Mouse (Mus musculus) megakaryocyte, adult 5-6 weeks (primary cell): Measurements from ENCODE around the gene Timm17b. TPM values are rescaled to one million over a fixed set of nuclear protein-coding genes. Genes with fewer than 3 reads are reported as not detected.
A peak's percentile ranks its signal among the peaks of the same experiment; 100 is the strongest.

Experiments
- ATAC-seq: 2 replicates; pipeline ENCODE4 v1.8.0; 2016; ENCODE audit warnings: mild to moderate bottlenecking, inconsistent platforms; ENCODE audit not compliant: poor library complexity, severe bottlenecking
- total RNA-seq, 2 experiments: library from RNA; stranded (forward) in 1 of 2; stranded (reverse) in 1 of 2; fragments of 153-499, 151-499 nt in 1 of 2; fragments of 221-1000, 200-1000 nt in 1 of 2; gene quantifications; 2 replicates each; pipeline versions ENCODE4 v1.2.3 to v1.2.4; 2015 to 2017

Gene Timm17b
- total RNA-seq, 2 experiments from 2014 or later: 35.8 to 75.8 TPM

DNA sequence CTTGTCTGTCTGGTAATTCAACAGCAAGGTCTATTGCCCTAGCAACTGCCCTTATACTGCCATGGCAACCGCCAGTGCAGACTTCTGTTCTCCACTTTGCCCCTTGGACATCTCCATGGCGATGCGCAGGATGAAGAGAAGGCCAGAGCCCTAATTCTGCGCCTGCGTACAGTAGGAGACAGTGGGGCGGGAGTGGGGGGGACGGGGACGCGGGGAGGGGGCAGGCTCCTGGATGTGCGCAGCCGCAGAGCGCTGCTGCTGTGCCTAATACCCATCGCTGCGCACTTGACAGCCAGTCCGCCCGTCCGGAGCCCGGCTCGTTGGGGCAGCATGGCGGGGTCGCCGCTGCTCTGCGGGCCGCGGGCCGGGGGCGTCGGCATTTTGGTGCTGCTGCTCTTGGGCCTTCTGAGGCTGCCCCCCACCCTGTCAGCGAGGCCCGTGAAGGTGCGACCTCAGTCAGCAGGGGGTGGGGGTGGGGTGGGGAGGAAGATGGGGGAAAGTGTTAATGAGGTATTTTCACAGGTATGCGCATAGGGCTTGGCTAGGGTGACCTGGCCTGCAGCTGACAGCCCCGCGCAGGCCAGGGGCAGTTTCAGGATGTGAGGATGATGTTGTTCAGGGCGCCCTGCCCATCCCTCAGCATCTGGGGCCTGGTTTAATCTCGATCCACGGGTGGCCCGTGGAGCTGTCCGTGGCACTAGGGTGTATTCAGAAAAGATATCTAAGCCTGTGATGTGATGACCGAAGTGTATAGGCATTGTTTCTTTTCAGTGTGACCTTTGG lies 20.6 kb downstream of the Timm17b start, which contains the start of gene Pcsk1n:
Pcsk1n (plus strand) TSS at position 222 of the 783 bp plus-strand sequence.
- no peak for ATAC-seq

DNA sequence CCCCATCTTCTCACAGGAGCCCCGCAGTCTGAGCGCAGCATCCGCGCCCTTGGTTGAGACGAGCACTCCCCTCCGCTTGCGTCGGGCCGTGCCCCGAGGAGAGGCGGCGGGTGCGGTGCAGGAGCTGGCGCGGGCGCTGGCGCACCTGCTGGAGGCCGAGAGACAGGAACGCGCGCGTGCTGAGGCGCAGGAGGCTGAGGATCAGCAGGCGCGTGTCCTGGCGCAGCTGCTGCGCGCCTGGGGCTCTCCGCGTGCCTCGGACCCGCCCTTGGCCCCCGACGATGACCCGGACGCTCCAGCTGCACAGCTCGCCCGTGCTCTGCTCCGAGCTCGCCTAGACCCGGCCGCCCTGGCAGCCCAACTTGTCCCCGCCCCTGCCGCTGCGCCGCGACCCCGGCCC lies 22.9 kb downstream of the Timm17b start:
- no peak for ATAC-seq

DNA sequence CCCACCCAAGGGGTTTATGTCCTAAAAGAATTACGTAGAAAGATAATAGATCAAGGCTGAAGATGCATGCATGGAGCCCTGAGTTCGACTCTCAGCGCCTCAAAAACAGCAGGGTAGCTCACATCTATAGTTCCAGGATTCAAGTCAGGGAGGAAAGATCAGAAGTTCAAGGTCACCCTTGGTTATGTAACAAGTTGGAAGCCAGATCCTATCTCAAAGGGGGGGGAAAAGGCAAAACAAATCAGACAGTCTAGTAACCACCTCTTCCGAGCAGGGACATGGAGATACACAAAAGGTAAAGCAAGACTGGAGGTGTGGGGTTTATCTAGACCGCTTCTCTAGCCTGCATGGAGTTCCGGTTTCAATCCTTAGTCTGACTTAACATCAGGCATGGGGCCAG lies 27.1 kb downstream of the Timm17b start:
- ATAC-seq: no peak

DNA sequence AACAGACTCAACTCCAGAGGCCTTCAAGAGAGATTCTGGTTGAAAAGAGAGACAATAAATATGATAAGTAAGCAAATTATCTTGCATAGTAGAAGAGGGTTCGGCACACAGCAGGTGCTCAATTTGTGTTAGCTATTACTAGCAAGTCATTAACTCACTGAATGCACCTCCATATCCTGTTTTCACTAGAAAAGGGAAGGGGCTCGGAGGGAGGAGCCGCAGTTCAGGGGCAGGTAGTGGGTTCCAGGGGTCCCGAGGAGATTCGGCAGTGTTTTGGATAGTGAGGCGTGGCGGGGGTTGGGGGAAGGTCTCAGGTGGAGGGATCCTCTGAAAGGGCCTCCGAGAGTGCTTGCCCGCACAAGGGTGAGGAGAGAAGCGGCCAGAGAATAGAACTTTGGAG lies 28.0 kb downstream of the Timm17b start:
- no peak for ATAC-seq

GRCm38 (mm10) chrX:7928270-7928790 lies 29.2 kb downstream of the Timm17b start, which contains the start of gene Eras:
Gene Eras, minus strand, starts transcription at chrX:7928607.
- no peak for ATAC-seq

DNA sequence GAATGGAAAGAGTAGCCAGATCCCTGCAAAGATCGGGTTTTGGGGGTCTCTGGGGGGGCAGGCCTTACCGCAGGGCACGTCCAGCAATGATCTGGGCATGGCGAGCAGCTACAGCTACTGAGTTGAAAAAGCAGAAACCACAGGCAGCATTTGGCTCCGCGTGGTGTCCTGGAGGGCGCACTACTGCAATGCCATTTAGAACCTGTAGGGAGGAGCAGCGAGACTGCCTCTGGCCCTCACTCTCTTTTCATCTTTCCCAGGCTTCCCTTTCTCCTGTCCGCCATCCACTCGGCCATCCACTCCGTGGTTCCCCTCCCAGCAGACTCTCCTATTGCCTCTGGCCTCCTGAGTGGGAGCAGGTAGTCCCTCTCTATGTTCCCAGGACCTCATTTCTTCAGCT lies 37.7 kb downstream of the Timm17b start:
- ATAC-seq: no peak

- no peak for ATAC-seq
Measured at GRCm38 (mm10) chrX:7937667-7938066, 38.5 kb downstream of the Timm17b start.

DNA sequence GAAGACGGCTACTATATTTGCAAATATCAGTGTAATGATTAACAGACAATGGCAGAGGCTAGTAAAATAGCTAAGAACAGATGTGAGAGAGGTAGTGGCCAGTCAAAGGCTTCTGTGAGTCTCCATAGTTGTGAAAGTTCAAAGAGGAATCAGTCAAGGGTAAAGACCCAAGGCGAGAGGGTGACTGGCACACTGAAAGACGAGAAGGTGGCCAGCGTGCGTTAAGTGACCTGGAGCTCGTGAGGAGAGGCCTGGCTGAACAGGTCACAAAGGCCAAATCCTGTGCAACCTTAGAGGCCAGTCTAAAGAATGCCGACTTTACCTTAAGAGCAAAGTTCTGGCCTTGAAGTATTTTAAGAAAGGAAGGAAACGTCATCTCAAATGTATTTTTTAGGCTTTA lies 46.5 kb downstream of the Timm17b start:
- ATAC-seq: no peak

DNA sequence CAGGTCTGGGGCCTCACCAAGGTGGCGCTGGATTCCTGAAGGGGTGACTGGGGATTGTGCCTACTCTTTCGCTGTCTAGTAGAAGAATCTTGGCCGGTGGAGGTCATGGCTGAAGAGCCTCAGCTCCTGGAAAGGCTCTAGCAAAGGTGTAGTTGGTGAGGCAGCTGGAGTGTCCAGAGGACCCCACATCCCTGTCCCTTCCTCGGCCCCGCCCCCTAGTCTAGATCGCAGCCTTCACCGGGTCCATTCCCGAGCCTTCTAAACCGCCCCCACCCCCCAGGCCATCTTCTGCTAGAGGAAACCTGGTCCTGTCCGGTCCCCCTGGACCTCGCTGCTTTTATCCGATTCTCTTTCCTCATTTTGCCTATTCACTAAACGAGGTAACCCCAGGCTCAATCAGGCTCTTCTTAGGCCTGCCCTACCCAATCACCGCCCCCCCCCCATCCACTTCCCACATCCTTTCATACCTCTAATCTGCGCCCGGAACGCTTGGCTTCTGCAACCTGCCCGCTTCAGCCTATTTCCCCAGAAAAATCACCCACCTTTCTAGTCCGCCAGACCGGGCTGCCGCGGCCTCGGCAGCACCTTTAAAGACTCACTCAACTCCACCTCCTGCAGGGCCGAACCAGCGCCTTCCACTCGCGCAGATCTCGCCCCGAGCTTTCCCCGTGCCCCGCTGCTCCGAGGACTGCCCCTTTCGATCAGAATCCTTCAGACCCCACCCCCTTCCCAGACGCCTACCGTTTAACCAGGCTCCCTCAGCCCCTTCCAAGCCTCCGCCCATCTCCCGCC lies 48.1 kb downstream of the Timm17b start, which contains the start of gene Hdac6:
Hdac6 (minus strand) TSS at position 782 of the 792 bp plus-strand sequence.
- no peak for ATAC-seq

DNA sequence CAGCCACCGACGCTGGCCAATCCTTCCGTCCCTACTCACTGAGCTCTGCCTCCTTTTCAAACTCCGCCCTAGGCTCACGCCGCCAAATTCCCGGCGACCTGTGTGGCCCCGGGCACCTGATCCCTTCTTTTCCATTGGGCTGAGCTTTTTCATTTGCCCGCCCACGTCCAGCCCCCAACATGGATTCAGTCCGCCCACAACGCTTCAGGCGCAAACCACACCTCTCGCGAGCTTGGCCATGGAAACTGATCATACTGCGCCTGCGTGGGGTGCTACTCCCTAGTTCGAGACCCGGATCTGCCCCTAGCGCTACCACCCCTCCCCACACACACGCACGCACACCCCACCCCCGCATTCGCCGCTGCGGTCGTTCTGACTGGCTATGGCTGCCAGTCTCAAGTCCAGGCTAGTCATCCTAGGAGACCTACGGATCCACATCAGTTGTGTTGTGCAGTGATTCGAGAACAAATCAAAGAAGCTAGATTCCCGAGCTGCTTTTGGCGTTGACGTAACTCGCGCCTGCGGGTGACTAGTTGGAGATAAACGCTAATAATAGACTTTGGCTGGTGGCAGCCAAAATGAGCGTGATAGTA lies 48.8 kb downstream of the Timm17b start:
- peak; percentile 99 for ATAC-seq

DNA sequence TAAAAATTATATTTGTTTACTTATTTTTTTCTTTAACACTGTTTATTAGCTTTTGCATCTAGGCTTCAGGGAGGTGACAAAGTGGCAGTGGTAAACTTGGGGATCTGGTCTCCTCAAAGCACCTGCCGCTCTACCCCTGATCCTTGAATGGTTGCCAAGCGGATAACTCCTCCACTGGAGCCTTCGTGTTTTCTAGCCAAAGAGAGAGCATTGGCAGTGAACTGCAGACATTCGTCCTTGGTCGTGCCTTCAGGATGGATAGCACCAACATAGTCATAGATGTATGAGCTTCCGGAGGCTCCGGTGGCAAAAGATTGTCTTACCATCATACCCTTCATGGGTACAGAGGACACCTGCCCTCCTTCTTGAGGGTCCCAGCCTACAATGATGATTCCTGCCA lies 50.9 kb downstream of the Timm17b start:
- ATAC-seq: no peak

Other genes with a start within 250 kb of the Timm17b start
- 7.0 and 8.7 TPM in 2 replicates for gene Prickle3, start 242.1 kb upstream of the Timm17b start, total RNA-seq (2015)
- gene Prickle3, start 242.1 kb upstream of the Timm17b start, total RNA-seq (2017): 7.9 and 9.3 TPM in 2 replicates
- gene Plp2, start 228.0 kb upstream of the Timm17b start, total RNA-seq (2015): 987 and 1,037 TPM in 2 replicates
- 267 and 300 TPM in 2 replicates for gene Plp2, start 228.0 kb upstream of the Timm17b start, total RNA-seq (2017)
- not detected in 2 replicates for gene Magix, start 218.1 kb upstream of the Timm17b start, total RNA-seq (2015)
- 0.18 TPM in 1 of 2 replicates, not detected in the other for gene Magix, start 218.1 kb upstream of the Timm17b start, total RNA-seq (2017)
- gene Gpkow, start 202.2 kb upstream of the Timm17b start, total RNA-seq (2015): 24.8 and 25.7 TPM in 2 replicates
- gene Gpkow, start 202.2 kb upstream of the Timm17b start, total RNA-seq (2017): 24.2 and 25.7 TPM in 2 replicates
- 25.6 and 38.7 TPM in 2 replicates for gene Wdr45, start 185.0 kb upstream of the Timm17b start, total RNA-seq (2015)
- gene Wdr45, start 185.0 kb upstream of the Timm17b start, total RNA-seq (2017): 13.4 and 18.9 TPM in 2 replicates
- gene Gm45208, start 177.1 kb upstream of the Timm17b start, total RNA-seq (2015): not detected in 2 replicates
- not detected in 2 replicates for gene Gm45208, start 177.1 kb upstream of the Timm17b start, total RNA-seq (2017)
- 7.8 and 20.6 TPM in 2 replicates for gene Praf2, start 170.9 kb upstream of the Timm17b start, total RNA-seq (2015)
- 5.4 and 5.8 TPM in 2 replicates for gene Praf2, start 170.9 kb upstream of the Timm17b start, total RNA-seq (2017)
- gene Ccdc120, start 148.5 kb upstream of the Timm17b start, total RNA-seq (2015): not detected in 2 replicates
- not detected in 2 replicates for gene Ccdc120, start 148.5 kb upstream of the Timm17b start, total RNA-seq (2017)
- 45.9 and 54.6 TPM in 2 replicates for gene Tfe3, start 136.8 kb upstream of the Timm17b start, total RNA-seq (2015)
- 22.3 and 39.4 TPM in 2 replicates for gene Tfe3, start 136.8 kb upstream of the Timm17b start, total RNA-seq (2017)
- 39.5 and 55.4 TPM in 2 replicates for gene Gripap1, start 109.6 kb upstream of the Timm17b start, total RNA-seq (2015)
- 70.5 and 81.9 TPM in 2 replicates for gene Gripap1, start 109.6 kb upstream of the Timm17b start, total RNA-seq (2017)
- gene Kcnd1, start 77.1 kb upstream of the Timm17b start, total RNA-seq (2015): 0.39 and 0.49 TPM in 2 replicates
- 0.20 and 0.29 TPM in 2 replicates for gene Kcnd1, start 77.1 kb upstream of the Timm17b start, total RNA-seq (2017)
- 43.2 and 50.6 TPM in 2 replicates for gene Otud5, start 58.0 kb upstream of the Timm17b start, total RNA-seq (2015)
- 70.2 and 73.0 TPM in 2 replicates for gene Otud5, start 58.0 kb upstream of the Timm17b start, total RNA-seq (2017)
- gene Pim2, start 21.1 kb upstream of the Timm17b start, total RNA-seq (2015): 4.7 and 8.6 TPM in 2 replicates
- gene Pim2, start 21.1 kb upstream of the Timm17b start, total RNA-seq (2017): 1.1 and 1.4 TPM in 2 replicates
- 6.4 and 9.8 TPM in 2 replicates for gene Slc35a2, start 15.3 kb upstream of the Timm17b start, total RNA-seq (2015)
- 10.9 and 13.5 TPM in 2 replicates for gene Slc35a2, start 15.3 kb upstream of the Timm17b start, total RNA-seq (2017)
- 25.6 and 29.8 TPM in 2 replicates for gene Pqbp1, start 88 bp upstream of the Timm17b start, total RNA-seq (2015)
- gene Pqbp1, start 88 bp upstream of the Timm17b start, total RNA-seq (2017): 116 and 123 TPM in 2 replicates
- not detected in 2 replicates for gene Gm10491, start 8.5 kb downstream of the Timm17b start, total RNA-seq (2015)
- not detected in 2 replicates for gene Gm10491, start 8.5 kb downstream of the Timm17b start, total RNA-seq (2017)
- not detected in 2 replicates for gene Gm10490, start 10.2 kb downstream of the Timm17b start, total RNA-seq (2015)
- gene Gm10490, start 10.2 kb downstream of the Timm17b start, total RNA-seq (2017): not detected in 2 replicates
- not detected in 2 replicates for gene Pcsk1n, start 20.5 kb downstream of the Timm17b start, total RNA-seq (2015)
- gene Pcsk1n, start 20.5 kb downstream of the Timm17b start, total RNA-seq (2017): not detected in 2 replicates
- gene Eras, start 29.2 kb downstream of the Timm17b start, total RNA-seq (2015): not detected in 2 replicates
- gene Eras, start 29.2 kb downstream of the Timm17b start, total RNA-seq (2017): not detected in 2 replicates
- gene Hdac6, start 48.5 kb downstream of the Timm17b start, total RNA-seq (2015): 6.4 and 7.5 TPM in 2 replicates
- gene Hdac6, start 48.5 kb downstream of the Timm17b start, total RNA-seq (2017): 8.0 and 9.3 TPM in 2 replicates
- gene Gata1, start 78.7 kb downstream of the Timm17b start, total RNA-seq (2015): 5.8 and 7.1 TPM in 2 replicates
- 5.6 and 7.6 TPM in 2 replicates for gene Gata1, start 78.7 kb downstream of the Timm17b start, total RNA-seq (2017)
- gene Glod5, start 119.1 kb downstream of the Timm17b start, total RNA-seq (2015): not detected in 2 replicates
- not detected in 2 replicates for gene Glod5, start 119.1 kb downstream of the Timm17b start, total RNA-seq (2017)
- gene Suv39h1, start 175.4 kb downstream of the Timm17b start, total RNA-seq (2015): 37.8 and 43.6 TPM in 2 replicates
- gene Suv39h1, start 175.4 kb downstream of the Timm17b start, total RNA-seq (2017): 50.3 and 53.9 TPM in 2 replicates
- 107 and 116 TPM in 2 replicates for gene Was, start 191.1 kb downstream of the Timm17b start, total RNA-seq (2015)
- gene Was, start 191.1 kb downstream of the Timm17b start, total RNA-seq (2017): 145 and 149 TPM in 2 replicates
- gene Wdr13, start 233.5 kb downstream of the Timm17b start, total RNA-seq (2015): 17.4 and 20.3 TPM in 2 replicates
- 22.2 and 27.9 TPM in 2 replicates for gene Wdr13, start 233.5 kb downstream of the Timm17b start, total RNA-seq (2017)
- gene Rbm3, start 246.5 kb downstream of the Timm17b start, total RNA-seq (2015): 982 and 1,036 TPM in 2 replicates
- gene Rbm3, start 246.5 kb downstream of the Timm17b start, total RNA-seq (2017): 1,421 and 1,439 TPM in 2 replicates